Mouse (Mus musculus): ENCODE results near the gene Nup37. TPM values are rescaled to one million over a fixed set of nuclear protein-coding genes. Genes with fewer than 3 reads are reported as not detected.

Nup37 gene
- polyA plus RNA-seq (2015; fragmentation: Nextera tagmentation; extraction: Ambion mirVana), result 72.3 and 74.4 TPM in 2 replicates

- WGBS, result under 1% methylated on average over 53 of the region's 53 CpGs
Measured at GRCm38 (mm10) chr10:88146707-88147477, at the start of gene Nup37, which contains the start of gene Parpbp. Gene Nup37 (plus strand): TSS chr10:88146992. Gene Parpbp (minus strand): TSS chr10:88146941.

GRCm38 (mm10) chr10:88106169-88106568 lies 40.6 kb upstream of the Nup37 start:
- Histone ChIP-seq H3K27ac (ENCODE audit: low read length) (no peak overlapping the region), H3K9ac (replicated peaks; ENCODE audit: low read length) (no peak overlapping the region), H3K36me3 (ENCODE audit: insufficient read depth, low read length) (no peaks in the 10 kb centered on the region), H3K27me3 (ENCODE audit: insufficient read depth, low read length) (no peaks in the 10 kb centered on the region), H3K4me2 (replicated peaks; ENCODE audit: low read depth, low read length) (no peak overlapping the region), H3K4me3 (ENCODE audit: low read length) (no peak overlapping the region), H3K9me3 (ENCODE audit: low read length) (no peaks in the 10 kb centered on the region), H3K4me1 (ENCODE audit: insufficient read depth, low read length) (no peaks in the 10 kb centered on the region)
- no peak for ATAC-seq (ENCODE audit: low FRiP score, low TSS enrichment)
- WGBS, result 81% methylated on average over 2 of the region's 2 CpGs

More at GRCm38 (mm10) chr10:88146707-88147477, at the start of gene Nup37, which contains the start of gene Parpbp:
- H3K4me3 ChIP-seq (ENCODE audit: low read length), result peak within 1 kb of the TSS; percentile 95
- H3K4me2 ChIP-seq (replicated peaks; ENCODE audit: low read depth, low read length), result peak within 1 kb of the TSS; percentile 68
- peak; percentile 99 for ATAC-seq (ENCODE audit: low FRiP score, low TSS enrichment)
- H3K9me3 ChIP-seq (ENCODE audit: low read length), result no peaks in the 10 kb centered on the region
- peaks cover 24% of the 10 kb centered on the region for H3K4me1 ChIP-seq (ENCODE audit: insufficient read depth, low read length)
- peaks cover 14% of the 10 kb centered on the region for H3K36me3 ChIP-seq (ENCODE audit: insufficient read depth, low read length)
- H3K9ac ChIP-seq (replicated peaks; ENCODE audit: low read length), result peak within 1 kb of the TSS; percentile 90
- no peak within 1 kb of the TSS; the same call in 1 of the 2 replicates for H3K27ac ChIP-seq (ENCODE audit: low read length)
- H3K27me3 ChIP-seq (ENCODE audit: insufficient read depth, low read length), result no peaks in the 10 kb centered on the region

GRCm38 (mm10) chr10:88113290-88113689 lies 33.5 kb upstream of the Nup37 start:
- no peak overlapping the region for H3K4me3 ChIP-seq (ENCODE audit: low read length)
- 90% methylated on average over 2 of the region's 2 CpGs for WGBS
- peaks cover 5% of the 10 kb centered on the region; the same call in 1 of the 2 replicates for H3K36me3 ChIP-seq (ENCODE audit: insufficient read depth, low read length)
- H3K4me1 ChIP-seq (ENCODE audit: insufficient read depth, low read length), result no peaks in the 10 kb centered on the region
- H3K9me3 ChIP-seq (ENCODE audit: low read length), result no peaks in the 10 kb centered on the region
- no peak overlapping the region for H3K9ac ChIP-seq (replicated peaks; ENCODE audit: low read length)
- no peak overlapping the region for H3K27ac ChIP-seq (ENCODE audit: low read length)
- no peak for ATAC-seq (ENCODE audit: low FRiP score, low TSS enrichment)
- no peak overlapping the region for H3K4me2 ChIP-seq (replicated peaks; ENCODE audit: low read depth, low read length)
- no peaks in the 10 kb centered on the region for H3K27me3 ChIP-seq (ENCODE audit: insufficient read depth, low read length)

- ATAC-seq (ENCODE audit: low FRiP score, low TSS enrichment), result no peak
- H3K9ac ChIP-seq (replicated peaks; ENCODE audit: low read length), result no peak overlapping the region
- H3K4me2 ChIP-seq (replicated peaks; ENCODE audit: low read depth, low read length), result no peak overlapping the region
- no peaks in the 10 kb centered on the region for H3K4me1 ChIP-seq (ENCODE audit: insufficient read depth, low read length)
- no peak overlapping the region for H3K4me3 ChIP-seq (ENCODE audit: low read length)
- H3K27ac ChIP-seq (ENCODE audit: low read length), result no peak overlapping the region
- no peaks in the 10 kb centered on the region for H3K9me3 ChIP-seq (ENCODE audit: low read length)
- peaks cover 4% of the 10 kb centered on the region; the same call in 1 of the 2 replicates for H3K36me3 ChIP-seq (ENCODE audit: insufficient read depth, low read length)
- H3K27me3 ChIP-seq (ENCODE audit: insufficient read depth, low read length), result no peaks in the 10 kb centered on the region
Measured at GRCm38 (mm10) chr10:88119721-88120120, 27.1 kb upstream of the Nup37 start.

- peaks cover 3% of the 10 kb centered on the region; the same call in 1 of the 2 replicates for H3K36me3 ChIP-seq (ENCODE audit: insufficient read depth, low read length)
- 95% methylated on average over 16 of the region's 16 CpGs for WGBS
- no peaks in the 10 kb centered on the region for H3K9me3 ChIP-seq (ENCODE audit: low read length)
- no peak overlapping the region for H3K4me2 ChIP-seq (replicated peaks; ENCODE audit: low read depth, low read length)
- H3K4me3 ChIP-seq (ENCODE audit: low read length), result no peak overlapping the region
- H3K9ac ChIP-seq (replicated peaks; ENCODE audit: low read length), result no peak overlapping the region
- H3K4me1 ChIP-seq (ENCODE audit: insufficient read depth, low read length), result no peaks in the 10 kb centered on the region
- no peaks in the 10 kb centered on the region for H3K27me3 ChIP-seq (ENCODE audit: insufficient read depth, low read length)
- H3K27ac ChIP-seq (ENCODE audit: low read length), result no peak overlapping the region
- no peak for ATAC-seq (ENCODE audit: low FRiP score, low TSS enrichment)
Measured at GRCm38 (mm10) chr10:88135630-88136029, 11.2 kb upstream of the Nup37 start.

GRCm38 (mm10) chr10:88146187-88146586 lies 605 bp upstream of the Nup37 start:
- Histone ChIP-seq H3K36me3 (ENCODE audit: insufficient read depth, low read length) (peaks cover 10% of the 10 kb centered on the region), H3K4me2 (replicated peaks; ENCODE audit: low read depth, low read length) (peak overlapping the region; percentile 68), H3K27me3 (ENCODE audit: insufficient read depth, low read length) (no peaks in the 10 kb centered on the region), H3K9me3 (ENCODE audit: low read length) (no peaks in the 10 kb centered on the region), H3K9ac (replicated peaks; ENCODE audit: low read length) (peak overlapping the region; percentile 90), H3K27ac (ENCODE audit: low read length) (no peak overlapping the region), H3K4me1 (ENCODE audit: insufficient read depth, low read length) (peaks cover 24% of the 10 kb centered on the region), H3K4me3 (ENCODE audit: low read length) (peak overlapping the region; percentile 95)
- 13% methylated on average over 7 of the region's 7 CpGs for WGBS
- peak; percentile 7; the same call in 1 of the 2 replicates for ATAC-seq (ENCODE audit: low FRiP score, low TSS enrichment)

- Histone ChIP-seq H3K4me3 (ENCODE audit: low read length) (no peak overlapping the region), H3K27me3 (ENCODE audit: insufficient read depth, low read length) (no peaks in the 10 kb centered on the region), H3K4me2 (replicated peaks; ENCODE audit: low read depth, low read length) (no peak overlapping the region), H3K4me1 (ENCODE audit: insufficient read depth, low read length) (peaks cover 18% of the 10 kb centered on the region), H3K36me3 (ENCODE audit: insufficient read depth, low read length) (peaks cover 34% of the 10 kb centered on the region), H3K9me3 (ENCODE audit: low read length) (no peaks in the 10 kb centered on the region), H3K9ac (replicated peaks; ENCODE audit: low read length) (no peak overlapping the region), H3K27ac (ENCODE audit: low read length) (no peak overlapping the region)
- 94% methylated on average over 4 of the region's 4 CpGs for WGBS
- no peak for ATAC-seq (ENCODE audit: low FRiP score, low TSS enrichment)
Measured at GRCm38 (mm10) chr10:88150381-88150780, 3.6 kb downstream of the Nup37 start.

- Histone ChIP-seq H3K27ac (ENCODE audit: low read length) (no peak overlapping the region), H3K4me2 (replicated peaks; ENCODE audit: low read depth, low read length) (no peak overlapping the region), H3K4me1 (ENCODE audit: insufficient read depth, low read length) (peaks cover 8% of the 10 kb centered on the region), H3K9me3 (ENCODE audit: low read length) (no peaks in the 10 kb centered on the region), H3K4me3 (ENCODE audit: low read length) (no peak overlapping the region), H3K36me3 (ENCODE audit: insufficient read depth, low read length) (peaks cover 34% of the 10 kb centered on the region), H3K27me3 (ENCODE audit: insufficient read depth, low read length) (no peaks in the 10 kb centered on the region), H3K9ac (replicated peaks; ENCODE audit: low read length) (no peak overlapping the region)
- ATAC-seq (ENCODE audit: low FRiP score, low TSS enrichment), result no peak
- WGBS, result 89% methylated on average over 6 of the region's 6 CpGs
Measured at GRCm38 (mm10) chr10:88151658-88152057, 4.9 kb downstream of the Nup37 start.

- no peak for ATAC-seq (ENCODE audit: low FRiP score, low TSS enrichment)
- 92% methylated on average over 2 of the region's 2 CpGs for WGBS
- H3K27me3 ChIP-seq (ENCODE audit: insufficient read depth, low read length), result no peaks in the 10 kb centered on the region
- H3K4me3 ChIP-seq (ENCODE audit: low read length), result no peak overlapping the region
- H3K4me1 ChIP-seq (ENCODE audit: insufficient read depth, low read length), result no peaks in the 10 kb centered on the region
- peaks cover 29% of the 10 kb centered on the region for H3K36me3 ChIP-seq (ENCODE audit: insufficient read depth, low read length)
- H3K9me3 ChIP-seq (ENCODE audit: low read length), result no peaks in the 10 kb centered on the region
- no peak overlapping the region for H3K27ac ChIP-seq (ENCODE audit: low read length)
- no peak overlapping the region for H3K4me2 ChIP-seq (replicated peaks; ENCODE audit: low read depth, low read length)
- H3K9ac ChIP-seq (replicated peaks; ENCODE audit: low read length), result no peak overlapping the region
Measured at GRCm38 (mm10) chr10:88162096-88162495, 15.3 kb downstream of the Nup37 start.

GRCm38 (mm10) chr10:88162676-88163075 lies 15.9 kb downstream of the Nup37 start:
- no peak for ATAC-seq (ENCODE audit: low FRiP score, low TSS enrichment)
- Histone ChIP-seq H3K27ac (ENCODE audit: low read length) (no peak overlapping the region), H3K4me2 (replicated peaks; ENCODE audit: low read depth, low read length) (no peak overlapping the region), H3K4me1 (ENCODE audit: insufficient read depth, low read length) (no peaks in the 10 kb centered on the region), H3K4me3 (ENCODE audit: low read length) (no peak overlapping the region), H3K36me3 (ENCODE audit: insufficient read depth, low read length) (peaks cover 29% of the 10 kb centered on the region), H3K9ac (replicated peaks; ENCODE audit: low read length) (no peak overlapping the region), H3K27me3 (ENCODE audit: insufficient read depth, low read length) (no peaks in the 10 kb centered on the region), H3K9me3 (ENCODE audit: low read length) (no peaks in the 10 kb centered on the region)
- WGBS, result 94% methylated on average over 5 of the region's 5 CpGs

Data from kidney, embryonic 16.5 days (tissue).